Mouse (Mus musculus) cerebellum, adult 2 months (tissue): Measurements from ENCODE around the gene Hectd3. TPM values are rescaled to one million over a fixed set of nuclear protein-coding genes. Genes with fewer than 3 reads are reported as not detected.

Experiments used
- DNase-seq, 2 experiments: peaks; one replicate each; pipeline ENCODE4 v3.0.0; 2021
- H3K27ac ChIP-seq: fragments of 200-500 bp; 2 replicates; pipeline ENCODE4 v1.5.1; 2012; ENCODE audit warnings: low read length, control low read depth, inconsistent platforms; ENCODE audit not compliant: insufficient read depth
- H3K27me3 ChIP-seq: fragments of 200-500 bp; 2 replicates; pipeline ENCODE4 v1.6.1; 2012; ENCODE audit warnings: inconsistent platforms, mild to moderate bottlenecking, low read length, moderate library complexity; ENCODE audit not compliant: control insufficient read depth, insufficient read depth
- H3K4me1 ChIP-seq: fragments of 200-500 bp; 2 replicates; pipeline ENCODE4 v1.6.1; 2011; ENCODE audit warnings: low read length; ENCODE audit not compliant: control insufficient read depth, insufficient read depth
- H3K4me3 ChIP-seq: fragments of 200-500 bp; replicated peaks from 2 replicates; pipeline ENCODE3; 2011; ENCODE audit warnings: mild to moderate bottlenecking, low read depth, low read length, control low read depth; ENCODE audit not compliant: insufficient read depth
- CTCF ChIP-seq: fragments of 200-500 bp; IDR thresholded peaks from 2 replicates; pipeline ENCODE4 v1.5.1; 2011; ENCODE audit warnings: low read depth, mild to moderate bottlenecking, control low read depth, low read length, moderate library complexity, borderline replicate concordance; ENCODE audit not compliant: insufficient read depth
- POLR2A ChIP-seq: fragments of 200-500 bp; IDR thresholded peaks from 2 replicates; pipeline ENCODE4 v1.6.1; 2011; ENCODE audit warnings: low read length, control low read depth, borderline replicate concordance; ENCODE audit not compliant: insufficient read depth
- WGBS: fragments of 180-500 bp; shearing (Covaris S2); methylation state at CpG from one replicate; pipeline ENCODE4 v1.1.7; 2018; 5-methylcytosine and 5-hydroxymethylcytosine counted together
- polyA plus RNA-seq: library from polyadenylated mRNA; depleted of rRNA; stranded (reverse); fragments of >200 nt; gene quantifications from 2 replicates; pipeline ENCODE4 v1.2.3, GENCODE M21; 2012; rRNA removed

The Hectd3 gene
- polyA plus RNA-seq, 1 experiment = 69.5 TPM

DNA sequence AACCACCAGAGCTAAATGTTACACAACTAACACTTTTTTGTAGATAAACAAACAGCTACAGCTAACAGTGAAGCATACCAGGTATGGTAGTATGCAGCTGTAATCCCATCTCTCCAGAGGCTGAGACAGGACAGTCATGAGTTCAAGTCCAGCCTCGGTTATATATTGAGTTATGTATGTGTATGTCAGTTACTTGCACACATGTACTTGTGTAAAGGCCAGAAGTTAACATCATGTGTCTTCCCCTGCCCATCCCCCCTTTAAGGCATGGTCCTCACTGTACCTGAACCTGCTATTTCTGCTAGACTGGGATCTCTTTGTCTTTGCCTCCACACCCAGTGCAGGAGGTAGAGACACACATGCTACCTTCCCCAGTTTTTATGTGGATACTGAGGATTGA, 54.4 kb downstream of the Hectd3 start:
- no peak for DNase-seq
- no peaks in the 10 kb centered on the region for H3K27me3 ChIP-seq
- TF ChIP-seq CTCF (no peak), POLR2A (no peak)
- H3K4me3 ChIP-seq = no peak overlapping the region
- no peaks in the 10 kb centered on the region for H3K4me1 ChIP-seq
- H3K27ac ChIP-seq = no peak overlapping the region
- 97% methylated on average over 1 of the region's 1 CpGs for WGBS

GRCm38 (mm10) chr4:117052626-117053025, 57.5 kb downstream of the Hectd3 start:
- WGBS = 19% methylated on average over 4 of the region's 4 CpGs
- no peak for TF ChIP-seq CTCF
- no peak for TF ChIP-seq POLR2A
- H3K27me3 ChIP-seq = no peaks in the 10 kb centered on the region
- no peaks in the 10 kb centered on the region for H3K4me1 ChIP-seq
- no peak for DNase-seq
- H3K27ac ChIP-seq = no peak overlapping the region
- H3K4me3 ChIP-seq = no peak overlapping the region

- TF ChIP-seq POLR2A (no peak), CTCF (no peak)
- H3K4me1 ChIP-seq = no peaks in the 10 kb centered on the region
- no peak overlapping the region for H3K4me3 ChIP-seq
- H3K27me3 ChIP-seq = no peaks in the 10 kb centered on the region
- 51% methylated on average over 4 of the region's 4 CpGs for WGBS
- no peak overlapping the region for H3K27ac ChIP-seq
- DNase-seq = no peak
These were observed 58.8 kb downstream of the Hectd3 start for GRCm38 (mm10) chr4:117053956-117054355.

Other genes with a start within 250 kb of the Hectd3 start
- 29.9 and 30.0 TPM in 2 replicates for gene Toe1, start 187.7 kb upstream of the Hectd3 start, polyA plus RNA-seq
- 10.0 and 14.6 TPM in 2 replicates for gene Mutyh, start 187.6 kb upstream of the Hectd3 start, polyA plus RNA-seq
- gene Hpdl, start 173.6 kb upstream of the Hectd3 start, polyA plus RNA-seq = 1.7 and 2.1 TPM in 2 replicates
- 10.2 TPM in 2 replicates for gene Zswim5, start 117.9 kb upstream of the Hectd3 start, polyA plus RNA-seq
- gene Urod, start 904 bp upstream of the Hectd3 start, polyA plus RNA-seq = 107 and 109 TPM in 2 replicates
- 26.1 and 26.3 TPM in 2 replicates for gene Eif2b3, start 24.1 kb downstream of the Hectd3 start, polyA plus RNA-seq
- gene Ptch2, start 100.8 kb downstream of the Hectd3 start, polyA plus RNA-seq = 3.6 and 3.9 TPM in 2 replicates
- 7.0 and 7.1 TPM in 2 replicates for gene Btbd19, start 130.4 kb downstream of the Hectd3 start, polyA plus RNA-seq
- 0.92 and 2.2 TPM in 2 replicates for gene Tctex1d4, start 131.5 kb downstream of the Hectd3 start, polyA plus RNA-seq
- gene Plk3, start 138.6 kb downstream of the Hectd3 start, polyA plus RNA-seq = 11.2 and 13.6 TPM in 2 replicates
- gene Rps8, start 160.9 kb downstream of the Hectd3 start, polyA plus RNA-seq = 458 and 507 TPM in 2 replicates
- 0.05 and 0.16 TPM in 2 replicates for gene Kif2c, start 187.3 kb downstream of the Hectd3 start, polyA plus RNA-seq